Mouse (Mus musculus) bone marrow macrophage, adult 2 months (primary cell): ENCODE measurements around the gene Hspd1.

ENCODE experiments used
- CTCF ChIP-seq: IDR thresholded peaks from 2 replicates; pipeline ENCODE4 v1.5.1; 2012; ENCODE audit warnings: low read depth, mild to moderate bottlenecking, low read length, moderate library complexity
- POLR2A ChIP-seq: IDR thresholded peaks from 2 replicates; pipeline ENCODE4 v1.6.1; 2012; ENCODE audit warnings: mild to moderate bottlenecking, low read depth, low read length, borderline replicate concordance

GRCm38 (mm10) chr1:55061772-55062171 is 26.3 kb downstream of the Hspd1 start:
- TF ChIP-seq CTCF, result no peak
- TF ChIP-seq POLR2A, result no peak
